16 mouse cellular contexts compared by ENCODE assay signal in genomic region chr2:108796816-108797581, GRCm38 (mm10).
"Had no signal": no experiment of that assay in that cellular context is flagged by ENCODE, and none has a peak within 500 bp of the region (broad histone marks: within the 10 kb centered on the region; RNA-seq: fewer than 3 reads in every experiment).

No protein-coding gene starts in this region.

- H3K4me2 ChIP-seq: kidney, embryonic 15.5 days; liver, embryonic 12.5 days; lung, embryonic 15.5 days; midbrain, embryonic 13.5 days; neural tube, embryonic 13.5 days; stomach, embryonic 15.5 days had no signal

- H3K4me3 ChIP-seq: kidney, embryonic 15.5 days; left cerebral cortex, adult 2 months; limb, embryonic 10.5 days; liver, embryonic 12.5 days; lung, embryonic 15.5 days; midbrain, embryonic 13.5 days; neural tube, embryonic 13.5 days; stomach, embryonic 15.5 days had no signal

- DNase-seq: kidney, adult 2 months; kidney, postnatal 14 days; lung, postnatal 14 days; retina, postnatal 1 day; right cerebral cortex, postnatal 4 days; spleen, adult 18-20 months; thymus, postnatal 36 days had no signal

- ATAC-seq: liver, embryonic 12.5 days; midbrain, embryonic 13.5 days had no signal

- H3K4me1 ChIP-seq: kidney, embryonic 15.5 days; liver, embryonic 12.5 days; lung, embryonic 15.5 days; midbrain, embryonic 13.5 days; neural tube, embryonic 13.5 days; stomach, embryonic 15.5 days had no signal

- H3K36me3 ChIP-seq: kidney, embryonic 15.5 days; limb, embryonic 10.5 days; liver, embryonic 12.5 days; lung, embryonic 15.5 days; midbrain, embryonic 13.5 days; neural tube, embryonic 13.5 days; stomach, embryonic 15.5 days had no signal

- H3K27ac ChIP-seq: kidney, embryonic 15.5 days; left cerebral cortex, adult 2 months; limb, embryonic 10.5 days; liver, embryonic 12.5 days; lung, embryonic 15.5 days; macrophage; midbrain, embryonic 13.5 days; neural tube, embryonic 13.5 days; stomach, embryonic 15.5 days had no signal

- H3K27me3 ChIP-seq: kidney, embryonic 15.5 days; liver, embryonic 12.5 days; lung, embryonic 15.5 days; midbrain, embryonic 13.5 days; neural tube, embryonic 13.5 days; stomach, embryonic 15.5 days had no signal

- H3K9me3 ChIP-seq: kidney, embryonic 15.5 days; limb, embryonic 10.5 days; liver, embryonic 12.5 days; lung, embryonic 15.5 days; midbrain, embryonic 13.5 days; neural tube, embryonic 13.5 days; stomach, embryonic 15.5 days had no signal

- H3K9ac ChIP-seq: kidney, embryonic 15.5 days; liver, embryonic 12.5 days; lung, embryonic 15.5 days; midbrain, embryonic 13.5 days; neural tube, embryonic 13.5 days; stomach, embryonic 15.5 days had no signal
